Mouse (Mus musculus): ENCODE measurements around the gene Ddx59. TPM values are rescaled to one million over a fixed set of nuclear protein-coding genes. Genes with fewer than 3 reads are reported as not detected.
A peak's percentile ranks its signal among the peaks of the same experiment; 100 is the strongest.

Ddx59 gene
- polyA plus RNA-seq, 1 experiment = 1.9 TPM

DNA sequence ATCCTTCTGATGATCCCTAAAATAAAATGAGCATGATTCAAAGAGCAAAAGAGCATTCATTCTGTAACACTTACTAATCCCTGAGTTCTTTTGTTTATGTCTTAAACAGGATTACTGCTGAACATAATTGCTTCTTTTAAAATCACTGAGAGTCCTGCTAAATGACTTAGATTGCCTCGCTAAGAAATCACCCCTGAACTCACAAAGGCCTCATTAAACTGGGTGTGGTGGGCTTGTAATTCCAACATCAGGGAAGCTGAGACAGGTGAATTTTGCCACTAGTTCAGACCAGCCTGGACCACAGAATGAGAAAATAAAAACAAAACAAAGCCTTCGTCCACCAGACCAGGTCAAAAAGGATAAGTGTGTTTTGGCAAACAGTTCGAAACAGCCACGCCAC lies 42.3 kb downstream of the Ddx59 start:
- WGBS = 83% methylated on average over 4 of the region's 4 CpGs
- DNase-seq (ENCODE audit: low read depth in 1 of 2, low spot score in 2 of 2) = no peak
- TF ChIP-seq CTCF (IDR thresholded peaks at IDR 0.05; ENCODE audit: extremely low read depth, insufficient read depth, insufficient read length, insufficient replicate concordance) (no peak), POLR2A (IDR thresholded peaks at IDR 0.05; ENCODE audit: low read depth, low read length) (no peak)
- Histone ChIP-seq H3K27me3 (ENCODE audit: control insufficient read depth, insufficient read depth, low read length) (no peaks in the 10 kb centered on the region), H3K36me3 (ENCODE audit: control insufficient read depth, insufficient read depth, low read length) (no peaks in the 10 kb centered on the region), H3K4me1 (ENCODE audit: control insufficient read depth, insufficient read depth, insufficient read length) (no peaks in the 10 kb centered on the region), H3K4me3 (ENCODE audit: extremely low read depth, insufficient read depth, insufficient read length) (no peak overlapping the region), H3K27ac (ENCODE audit: insufficient read depth, low read length) (no peak overlapping the region)

GRCm38 (mm10) chr1:136458691-136459245 lies 43.7 kb downstream of the Ddx59 start:
- Histone ChIP-seq H3K36me3 (ENCODE audit: control insufficient read depth, insufficient read depth, low read length) (no peaks in the 10 kb centered on the region), H3K4me1 (ENCODE audit: control insufficient read depth, insufficient read depth, insufficient read length) (no peaks in the 10 kb centered on the region), H3K4me3 (ENCODE audit: extremely low read depth, insufficient read depth, insufficient read length) (no peak overlapping the region), H3K27me3 (ENCODE audit: control insufficient read depth, insufficient read depth, low read length) (no peaks in the 10 kb centered on the region), H3K27ac (ENCODE audit: insufficient read depth, low read length) (no peak overlapping the region)
- 32% methylated on average over 9 of the region's 9 CpGs for WGBS
- peak in 1 of 2 experiments; percentile 43 for DNase-seq (ENCODE audit: low read depth in 1 of 2, low spot score in 2 of 2)
- TF ChIP-seq CTCF (IDR thresholded peaks at IDR 0.05; ENCODE audit: extremely low read depth, insufficient read depth, insufficient read length, insufficient replicate concordance) (peak; percentile 20; the same call in 1 of the 2 replicates), POLR2A (IDR thresholded peaks at IDR 0.05; ENCODE audit: low read depth, low read length) (no peak)

DNA sequence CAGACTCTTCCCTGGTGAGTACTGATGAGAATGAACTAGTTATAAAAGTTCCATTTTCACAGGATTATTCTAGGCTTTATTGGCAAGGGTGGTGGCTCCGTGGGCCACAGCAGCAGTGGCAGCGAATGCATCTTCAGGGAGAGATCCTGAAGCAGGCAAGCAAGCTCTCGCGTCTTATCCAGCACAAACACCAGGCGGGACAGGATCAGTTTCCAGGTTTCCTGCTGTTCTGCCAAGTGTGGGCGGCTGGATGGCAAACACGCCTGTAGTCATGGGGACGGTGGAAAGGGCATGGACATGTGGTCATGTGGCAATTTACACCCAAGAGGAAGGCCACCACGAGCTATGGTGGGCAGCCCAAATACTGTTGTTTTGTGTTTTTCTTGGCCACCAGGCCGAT lies 47.4 kb downstream of the Ddx59 start:
- Histone ChIP-seq H3K36me3 (ENCODE audit: control insufficient read depth, insufficient read depth, low read length) (no peaks in the 10 kb centered on the region), H3K27ac (ENCODE audit: insufficient read depth, low read length) (no peak overlapping the region), H3K4me1 (ENCODE audit: control insufficient read depth, insufficient read depth, insufficient read length) (peaks cover 2% of the 10 kb centered on the region; the same call in 1 of the 2 replicates), H3K27me3 (ENCODE audit: control insufficient read depth, insufficient read depth, low read length) (no peaks in the 10 kb centered on the region), H3K4me3 (ENCODE audit: extremely low read depth, insufficient read depth, insufficient read length) (no peak overlapping the region)
- DNase-seq (ENCODE audit: low read depth in 1 of 2, low spot score in 2 of 2) = no peak
- 76% methylated on average over 10 of the region's 10 CpGs for WGBS
- TF ChIP-seq POLR2A (IDR thresholded peaks at IDR 0.05; ENCODE audit: low read depth, low read length) (no peak), CTCF (IDR thresholded peaks at IDR 0.05; ENCODE audit: extremely low read depth, insufficient read depth, insufficient read length, insufficient replicate concordance) (no peak)

- Histone ChIP-seq H3K4me1 (ENCODE audit: control insufficient read depth, insufficient read depth, insufficient read length) (peaks cover 2% of the 10 kb centered on the region; the same call in 1 of the 2 replicates), H3K36me3 (ENCODE audit: control insufficient read depth, insufficient read depth, low read length) (no peaks in the 10 kb centered on the region), H3K4me3 (ENCODE audit: extremely low read depth, insufficient read depth, insufficient read length) (no peak overlapping the region), H3K27me3 (ENCODE audit: control insufficient read depth, insufficient read depth, low read length) (no peaks in the 10 kb centered on the region), H3K27ac (ENCODE audit: insufficient read depth, low read length) (no peak overlapping the region)
- DNase-seq (ENCODE audit: low read depth in 1 of 2, low spot score in 2 of 2) = no peak
- TF ChIP-seq CTCF (IDR thresholded peaks at IDR 0.05; ENCODE audit: extremely low read depth, insufficient read depth, insufficient read length, insufficient replicate concordance) (no peak), POLR2A (IDR thresholded peaks at IDR 0.05; ENCODE audit: low read depth, low read length) (no peak)
Observed at GRCm38 (mm10) chr1:136465168-136465567, 50.1 kb downstream of the Ddx59 start.

DNA sequence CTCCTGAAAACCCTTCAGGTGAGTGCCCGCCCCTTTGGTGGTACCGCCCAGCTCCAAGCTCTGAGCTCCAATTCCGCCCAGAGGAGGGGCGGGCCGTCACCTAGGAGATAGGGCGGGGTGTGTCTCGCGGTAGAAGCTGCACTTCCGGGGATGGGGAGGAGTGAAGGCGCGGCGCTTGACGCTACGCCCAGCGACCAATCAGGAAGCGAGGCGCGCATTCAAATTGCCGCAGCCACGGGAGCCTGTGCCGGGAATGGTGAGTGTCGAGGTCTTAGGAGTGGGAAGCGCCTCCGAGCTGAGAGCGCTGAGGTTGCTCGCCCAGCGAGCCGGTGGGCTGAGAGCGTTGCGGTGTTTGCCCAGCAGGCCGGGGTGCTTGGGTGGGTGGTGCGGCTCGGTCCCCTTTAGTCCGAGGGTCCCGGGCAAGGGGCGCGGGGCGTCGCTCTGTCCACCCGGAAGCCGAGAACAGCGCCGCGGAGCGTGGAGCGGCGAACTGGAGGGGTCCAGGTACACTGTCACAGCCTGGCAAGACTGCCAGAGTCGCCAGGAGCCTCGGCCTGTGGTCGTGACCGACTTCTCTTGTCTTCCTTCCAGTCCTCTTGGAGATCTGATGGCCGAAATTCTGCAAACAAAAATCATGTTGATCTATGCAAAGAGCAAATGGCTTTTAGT lies 51.2 kb downstream of the Ddx59 start, which contains the start of gene Kif14:
Gene Kif14 (plus strand): TSS at position 201 of the 669 bp plus-strand sequence.
- WGBS = under 1% methylated on average over 52 of the region's 52 CpGs
- Histone ChIP-seq H3K27ac (ENCODE audit: insufficient read depth, low read length) (no peak within 1 kb of the TSS), H3K4me1 (ENCODE audit: control insufficient read depth, insufficient read depth, insufficient read length) (peaks cover 2% of the 10 kb centered on the region; the same call in 1 of the 2 replicates), H3K4me3 (ENCODE audit: extremely low read depth, insufficient read depth, insufficient read length) (peak within 1 kb of the TSS; percentile 82), H3K36me3 (ENCODE audit: control insufficient read depth, insufficient read depth, low read length) (no peaks in the 10 kb centered on the region), H3K27me3 (ENCODE audit: control insufficient read depth, insufficient read depth, low read length) (no peaks in the 10 kb centered on the region)
- peak; percentile 90 to 96 for DNase-seq (ENCODE audit: low read depth in 1 of 2, low spot score in 2 of 2)
- no peak for TF ChIP-seq POLR2A (IDR thresholded peaks at IDR 0.05; ENCODE audit: low read depth, low read length)
- no peak for TF ChIP-seq CTCF (IDR thresholded peaks at IDR 0.05; ENCODE audit: extremely low read depth, insufficient read depth, insufficient read length, insufficient replicate concordance)

DNA sequence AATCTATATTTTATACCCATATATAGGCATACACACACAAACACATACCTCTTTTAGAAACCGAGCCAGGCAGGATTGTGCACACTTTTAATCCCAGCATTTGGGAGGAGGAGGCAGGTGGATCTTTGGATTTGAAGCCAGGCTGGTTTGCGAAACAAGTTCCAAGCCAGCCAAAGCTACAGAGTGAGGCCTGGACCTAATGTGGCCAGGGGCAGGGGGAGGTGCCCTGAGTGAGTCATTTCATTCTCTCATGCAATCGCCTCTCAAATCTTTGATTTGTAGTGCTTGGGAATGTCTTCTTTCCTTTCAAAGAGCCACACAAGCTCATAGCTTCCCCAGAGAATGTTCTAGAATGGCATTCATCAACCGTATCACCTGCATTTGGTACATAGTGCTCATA lies 54.3 kb downstream of the Ddx59 start:
- DNase-seq (ENCODE audit: low read depth in 1 of 2, low spot score in 2 of 2) = no peak
- WGBS = 89% methylated on average over 4 of the region's 4 CpGs
- Histone ChIP-seq H3K4me1 (ENCODE audit: control insufficient read depth, insufficient read depth, insufficient read length) (peaks cover 2% of the 10 kb centered on the region; the same call in 1 of the 2 replicates), H3K27me3 (ENCODE audit: control insufficient read depth, insufficient read depth, low read length) (no peaks in the 10 kb centered on the region), H3K27ac (ENCODE audit: insufficient read depth, low read length) (no peak overlapping the region), H3K4me3 (ENCODE audit: extremely low read depth, insufficient read depth, insufficient read length) (no peak overlapping the region), H3K36me3 (ENCODE audit: control insufficient read depth, insufficient read depth, low read length) (no peaks in the 10 kb centered on the region)
- TF ChIP-seq POLR2A (IDR thresholded peaks at IDR 0.05; ENCODE audit: low read depth, low read length) (no peak), CTCF (IDR thresholded peaks at IDR 0.05; ENCODE audit: extremely low read depth, insufficient read depth, insufficient read length, insufficient replicate concordance) (no peak)

- no peak for DNase-seq (ENCODE audit: low read depth in 1 of 2, low spot score in 2 of 2)
- TF ChIP-seq POLR2A (IDR thresholded peaks at IDR 0.05; ENCODE audit: low read depth, low read length) = no peak
- no peak for TF ChIP-seq CTCF (IDR thresholded peaks at IDR 0.05; ENCODE audit: extremely low read depth, insufficient read depth, insufficient read length, insufficient replicate concordance)
- 86% methylated on average over 6 of the region's 6 CpGs for WGBS
- Histone ChIP-seq H3K4me1 (ENCODE audit: control insufficient read depth, insufficient read depth, insufficient read length) (peaks cover 2% of the 10 kb centered on the region; the same call in 1 of the 2 replicates), H3K27me3 (ENCODE audit: control insufficient read depth, insufficient read depth, low read length) (no peaks in the 10 kb centered on the region), H3K4me3 (ENCODE audit: extremely low read depth, insufficient read depth, insufficient read length) (no peak overlapping the region), H3K36me3 (ENCODE audit: control insufficient read depth, insufficient read depth, low read length) (no peaks in the 10 kb centered on the region), H3K27ac (ENCODE audit: insufficient read depth, low read length) (no peak overlapping the region)
Observed at GRCm38 (mm10) chr1:136470471-136470870, 55.4 kb downstream of the Ddx59 start.

Other genes starting within 250 kb of the Ddx59 start
- not detected in 2 replicates for gene Mroh3, start 202.4 kb upstream of the Ddx59 start, polyA plus RNA-seq (2012; rRNA removed)
- gene Inava, start 181.0 kb upstream of the Ddx59 start, polyA plus RNA-seq (2012; rRNA removed) = 0.15 and 0.32 TPM in 2 replicates
- 3.1 and 6.8 TPM in 2 replicates for gene Gpr25, start 154.4 kb upstream of the Ddx59 start, polyA plus RNA-seq (2012; rRNA removed)
- 4.3 and 5.3 TPM in 2 replicates for gene Camsap2, start 69.2 kb upstream of the Ddx59 start, polyA plus RNA-seq (2012; rRNA removed)
- 0.50 and 0.58 TPM in 2 replicates for gene Kif14, start 51.1 kb downstream of the Ddx59 start, polyA plus RNA-seq (2012; rRNA removed)
- 1.9 and 2.7 TPM in 2 replicates for gene Zfp281, start 209.6 kb downstream of the Ddx59 start, polyA plus RNA-seq (2012; rRNA removed)

All from spleen, adult 2 months (tissue).